Mouse (Mus musculus) ES-E14 (cell line): ENCODE results near the gene Cyth3. TPM values are rescaled to one million over a fixed set of nuclear protein-coding genes. Genes with fewer than 3 reads are reported as not detected.

Experiments used
- DNase-seq: peaks from one replicate; pipeline ENCODE4 v3.0.0-alpha.2; 2013; ENCODE audit warnings: low read depth, low spot score
- H3K27ac ChIP-seq: 2 replicates; pipeline ENCODE4 v1.5.1; 2012; ENCODE audit warnings: low read depth, mild to moderate bottlenecking, low read length, moderate library complexity, mixed read lengths; ENCODE audit not compliant: poor library complexity, insufficient read depth, severe bottlenecking
- H3K36me3 ChIP-seq: 2 replicates; pipeline ENCODE4 v1.6.1; 2012; ENCODE audit warnings: mild to moderate bottlenecking, low read length, moderate library complexity, mixed read lengths; ENCODE audit not compliant: control insufficient read depth, poor library complexity, insufficient read depth, severe bottlenecking
- H3K4me1 ChIP-seq, 2 experiments: fragments of 150-350 bp in 1 of 2; sonication (generic) in 1 of 2; 2 replicates each; pipeline ENCODE4 v1.6.1; 2012; ENCODE audit warnings: low read length in 2 of 2, mild to moderate bottlenecking in 1 of 2, mixed read lengths in 1 of 2; ENCODE audit not compliant: control insufficient read depth in 2 of 2, insufficient read depth in 2 of 2, poor library complexity in 1 of 2
- H3K4me3 ChIP-seq, 2 experiments: fragments of 150-350 bp in 1 of 2; sonication (generic) in 1 of 2; 2 replicates each; pipeline ENCODE4 v1.5.1; 2012; ENCODE audit warnings: low read length in 2 of 2, low read depth in 1 of 2, mild to moderate bottlenecking in 1 of 2, mixed read lengths in 1 of 2; ENCODE audit not compliant: insufficient read depth in 1 of 2, poor library complexity in 1 of 2, severe bottlenecking in 1 of 2
- H3K9ac ChIP-seq: 2 replicates; pipeline ENCODE4 v1.6.1; 2012; ENCODE audit warnings: low read depth, mild to moderate bottlenecking, low read length, mixed read lengths; ENCODE audit not compliant: poor library complexity, insufficient read depth, severe bottlenecking
- H3K9me3 ChIP-seq: fragments of 150-350 bp; sonication (generic); 2 replicates; pipeline ENCODE4 v1.6.1; 2012; ENCODE audit warnings: low read depth, mild to moderate bottlenecking, low read length; ENCODE audit not compliant: control insufficient read depth, insufficient read depth
- CHD2 ChIP-seq: IDR thresholded peaks from 2 replicates; pipeline ENCODE4 v1.6.1; 2014; ENCODE audit warnings: mild to moderate bottlenecking, low read depth, low read length, inconsistent platforms
- HCFC1 ChIP-seq: IDR thresholded peaks from 2 replicates; pipeline ENCODE4 v1.6.1; 2012; ENCODE audit warnings: low read length, inconsistent platforms, borderline replicate concordance; ENCODE audit not compliant: insufficient read depth
- MAFK ChIP-seq: IDR thresholded peaks from 2 replicates; pipeline ENCODE4 v1.6.1; 2014; ENCODE audit warnings: mild to moderate bottlenecking, low read depth, low read length, inconsistent platforms; ENCODE audit not compliant: insufficient read depth
- ZC3H11A ChIP-seq: IDR thresholded peaks from 2 replicates; pipeline ENCODE4 v1.6.1; 2012; ENCODE audit warnings: low read depth, mild to moderate bottlenecking, inconsistent platforms, low read length, borderline replicate concordance
- ZNF384 ChIP-seq: IDR thresholded peaks from 2 replicates; pipeline ENCODE4 v1.6.1; 2012; ENCODE audit warnings: low read depth, low read length, inconsistent platforms
- in situ Hi-C, 2 experiments: fragments of 600-800 bp; cut with MboI; formaldehyde crosslinking; loops; one replicate each; pipeline ENCODE4 v1.15.1; 2025; ENCODE audit warnings: low sequenced_read_pairs in 2 of 2, inconsistent platforms in 1 of 2; ENCODE audit not compliant: unreplicated experiment in 2 of 2
- total RNA-seq: library from RNA; depleted of rRNA; stranded (reverse); fragments of 300-350 nt; gene quantifications from 2 replicates; pipeline ENCODE4 v1.2.3, GENCODE M21; 2012

The Cyth3 gene
- total RNA-seq, 1 experiment, result 11.0 TPM

DNA sequence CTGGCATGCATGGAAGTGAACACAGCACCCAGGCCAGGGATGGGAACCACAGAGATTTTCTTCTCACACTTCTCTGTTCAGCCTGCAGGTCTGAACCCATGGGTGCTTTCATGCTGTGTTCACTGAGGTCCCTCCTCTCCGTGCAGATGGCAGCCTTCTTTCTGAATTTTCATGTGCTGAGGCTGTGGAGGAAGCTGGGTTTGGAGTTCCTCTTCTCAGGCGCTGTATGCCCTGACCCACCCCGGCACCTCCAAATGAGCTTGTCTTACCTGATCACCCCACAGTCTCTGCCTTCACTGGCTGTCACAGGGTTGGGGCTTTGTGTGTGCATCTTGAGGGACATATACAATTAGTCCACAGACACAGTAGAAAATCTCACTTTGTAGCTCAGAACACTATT lies 65.3 kb downstream of the Cyth3 start:
- Histone ChIP-seq H3K4me1 (no peaks in the 10 kb centered on the region; a peak in 1 of 4 replicates), H3K27ac (no peak overlapping the region), H3K9ac (no peak overlapping the region), H3K9me3 (no peaks in the 10 kb centered on the region), H3K4me3 (no peak overlapping the region), H3K36me3 (no peaks in the 10 kb centered on the region)
- TF ChIP-seq ZC3H11A (no peak), HCFC1 (no peak), CHD2 (no peak), MAFK (no peak), ZNF384 (no peak)
- in situ Hi-C loops, result no loop called here
- DNase-seq, result no peak

- Histone ChIP-seq H3K36me3 (peaks cover 3% of the 10 kb centered on the region; the same call in 1 of the 2 replicates), H3K27ac (no peak overlapping the region), H3K9me3 (no peaks in the 10 kb centered on the region), H3K4me3 (no peak overlapping the region), H3K4me1 (no peaks in the 10 kb centered on the region), H3K9ac (no peak overlapping the region)
- in situ Hi-C loops, result no loop called here
- TF ChIP-seq CHD2 (no peak), ZC3H11A (no peak), HCFC1 (no peak), MAFK (no peak), ZNF384 (no peak)
- DNase-seq, result no peak
Observed at GRCm38 (mm10) chr5:143690392-143690791, 68.1 kb downstream of the Cyth3 start.

DNA sequence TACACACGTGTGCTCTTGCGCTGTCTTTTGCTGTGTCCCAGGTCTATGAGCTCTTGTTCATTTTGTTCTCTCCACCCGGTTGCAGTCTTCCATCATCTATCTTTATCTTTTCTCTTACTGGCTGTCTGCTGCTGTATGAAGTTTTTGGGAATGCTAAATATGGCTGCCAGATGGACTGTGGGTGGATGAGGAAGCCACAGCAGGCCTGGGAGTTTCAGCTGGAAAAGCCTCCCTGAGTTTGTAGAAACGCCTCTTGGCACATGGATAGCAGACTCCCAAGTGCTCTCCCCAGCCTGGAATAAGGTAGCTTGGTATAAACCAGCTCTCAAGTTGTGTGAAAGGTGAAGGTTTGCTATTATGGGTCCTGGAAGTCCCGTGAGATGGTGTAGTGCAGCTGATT lies 68.7 kb downstream of the Cyth3 start:
- Histone ChIP-seq H3K27ac (no peak overlapping the region), H3K9ac (no peak overlapping the region), H3K4me1 (no peaks in the 10 kb centered on the region), H3K9me3 (no peaks in the 10 kb centered on the region), H3K4me3 (no peak overlapping the region), H3K36me3 (peaks cover 3% of the 10 kb centered on the region; the same call in 1 of the 2 replicates)
- TF ChIP-seq HCFC1, result no peak
- TF ChIP-seq MAFK, result no peak
- TF ChIP-seq CHD2, result no peak
- TF ChIP-seq ZC3H11A, result no peak
- no peak for TF ChIP-seq ZNF384
- no peak for DNase-seq
- in situ Hi-C loops, result no loop called here

GRCm38 (mm10) chr5:143696323-143696722 lies 74.1 kb downstream of the Cyth3 start:
- peak; percentile 11 for DNase-seq
- in situ Hi-C loops, result no loop called here
- Histone ChIP-seq H3K9ac (no peak overlapping the region), H3K4me1 (no peaks in the 10 kb centered on the region), H3K9me3 (no peaks in the 10 kb centered on the region), H3K4me3 (no peak overlapping the region), H3K27ac (no peak overlapping the region), H3K36me3 (peaks cover 6% of the 10 kb centered on the region; the same call in 1 of the 2 replicates)
- TF ChIP-seq MAFK (no peak), CHD2 (no peak), ZNF384 (no peak), ZC3H11A (no peak), HCFC1 (no peak)

DNA sequence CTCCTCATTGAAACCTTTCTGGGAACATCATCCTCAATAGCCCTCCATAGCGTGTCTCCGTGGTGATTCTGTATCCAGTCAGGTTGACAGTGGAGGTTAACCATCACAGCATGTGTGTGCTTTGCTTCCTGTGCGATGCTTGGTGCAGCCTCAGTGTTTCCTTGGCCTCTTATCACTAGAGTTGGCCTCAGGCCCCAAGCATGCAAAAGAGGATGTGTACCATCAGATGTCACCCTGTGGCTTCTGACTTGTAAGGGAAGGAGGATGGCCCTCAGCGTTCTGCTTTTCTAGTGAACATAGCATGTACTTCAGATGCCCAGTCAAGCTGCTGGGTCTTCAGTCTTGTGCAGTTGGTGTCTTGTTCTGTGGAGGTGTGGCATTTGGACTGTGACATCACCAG lies 76.2 kb downstream of the Cyth3 start:
- H3K36me3 ChIP-seq, result peaks cover 11% of the 10 kb centered on the region; the same call in 1 of the 2 replicates
- no peak for DNase-seq
- no peak overlapping the region for H3K9ac ChIP-seq
- in situ Hi-C loops, result no loop called here
- H3K27ac ChIP-seq, result no peak overlapping the region
- no peak for TF ChIP-seq ZC3H11A
- TF ChIP-seq ZNF384, result no peak
- TF ChIP-seq MAFK, result no peak
- TF ChIP-seq CHD2, result no peak
- TF ChIP-seq HCFC1, result no peak
- no peaks in the 10 kb centered on the region for H3K4me1 ChIP-seq
- H3K4me3 ChIP-seq, result no peak overlapping the region
- no peaks in the 10 kb centered on the region for H3K9me3 ChIP-seq
